Comparison of ENCODE assay signal across 12 mouse cellular contexts in the genomic region with DNA sequence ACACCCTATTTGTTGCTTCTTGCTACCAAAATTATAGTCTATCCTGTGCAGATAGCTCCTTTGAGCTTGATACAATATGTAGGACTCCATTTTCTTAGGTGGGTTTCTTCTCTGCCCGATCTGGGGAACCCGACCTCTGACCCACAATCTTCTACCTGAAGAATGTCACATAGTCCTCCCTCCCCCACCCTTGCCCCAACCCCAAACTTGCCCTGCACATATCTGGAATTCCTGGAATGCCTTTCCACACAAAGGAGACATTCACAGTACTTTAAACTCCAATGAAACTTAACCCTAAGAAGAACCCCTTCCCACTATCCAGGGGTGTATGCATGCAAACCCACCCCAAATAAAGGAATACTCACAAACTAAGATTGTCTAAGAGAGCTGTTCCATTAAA. TPM values are rescaled to one million over a fixed set of nuclear protein-coding genes. Genes with fewer than 3 reads are reported as not detected.
DNase-seq lines count a peak whose midpoint lies in the region; ATAC-seq lines count a peak whose summit lies in the region.
"Had no signal": no experiment of that assay in that cellular context is flagged by ENCODE, and none has a peak within 500 bp of the region (broad histone marks: within the 10 kb centered on the region; RNA-seq: fewer than 3 reads in every experiment).

No protein-coding gene starts in this region.

- peak overlapping the region; percentile 41 for H3K4me2 ChIP-seq in heart, embryonic 15.5 days
- no peak overlapping the region for H3K4me2 ChIP-seq in lung, embryonic 15.5 days
- H3K4me2 ChIP-seq in forebrain, embryonic 16.5 days (ENCODE audit: low read length): no peak overlapping the region
- H3K4me2 ChIP-seq: embryonic facial prominence, embryonic 12.5 days; midbrain, embryonic 13.5 days had no signal

- no peak for DNase-seq in heart, adult 18-20 months
- no peak for DNase-seq in lung, postnatal 25 days (ENCODE audit: low spot score)
- DNase-seq in WW6 (ENCODE audit: low read depth, low spot score): peak; percentile 57
- DNase-seq in yolk sac, embryonic 10.5 days (ENCODE audit: low spot score): peak; percentile 57
- DNase-seq: cerebellum, adult 2 months; lung, postnatal 10 days had no signal

- H3K27me3 ChIP-seq in heart, embryonic 15.5 days: no peaks in the 10 kb centered on the region
- no peaks in the 10 kb centered on the region for H3K27me3 ChIP-seq in lung, embryonic 15.5 days
- no peaks in the 10 kb centered on the region for H3K27me3 ChIP-seq in forebrain, embryonic 16.5 days (replicated peaks; ENCODE audit: control insufficient read depth, insufficient read depth, low read length)
- H3K27me3 ChIP-seq: embryonic facial prominence, embryonic 12.5 days; midbrain, embryonic 13.5 days had no signal

- H3K4me1 ChIP-seq in heart, embryonic 15.5 days (replicated peaks): 0 out of 2 replicates have a peak, but pooled peaks cover 5% of the 10 kb centered on the region
- H3K4me1 ChIP-seq in lung, embryonic 15.5 days: 0 out of 2 replicates have a peak, but pooled peaks cover 3% of the 10 kb centered on the region
- no peaks in the 10 kb centered on the region for H3K4me1 ChIP-seq in forebrain, embryonic 16.5 days (replicated peaks; ENCODE audit: control insufficient read depth, insufficient read depth, low read length)
- H3K4me1 ChIP-seq: midbrain, embryonic 13.5 days had no signal

- H3K36me3 ChIP-seq in heart, embryonic 15.5 days: no peaks in the 10 kb centered on the region
- H3K36me3 ChIP-seq in lung, embryonic 15.5 days: no peaks in the 10 kb centered on the region
- no peaks in the 10 kb centered on the region for H3K36me3 ChIP-seq in forebrain, embryonic 16.5 days (ENCODE audit: control insufficient read depth, insufficient read depth)
- H3K36me3 ChIP-seq: embryonic facial prominence, embryonic 12.5 days; midbrain, embryonic 13.5 days had no signal

- ATAC-seq in heart, embryonic 15.5 days (replicated peaks; ENCODE audit: insufficient number of reproducible peaks, insufficient read depth, low FRiP score, low read depth): no peak
- no peak for ATAC-seq in lung, embryonic 15.5 days (ENCODE audit: borderline replicate concordance, extremely low read depth, low FRiP score, low TSS enrichment)
- no peak for ATAC-seq in forebrain, embryonic 16.5 days
- ATAC-seq: midbrain, embryonic 13.5 days had no signal

- peak overlapping the region; percentile 77 for H3K27ac ChIP-seq in heart, embryonic 15.5 days
- H3K27ac ChIP-seq in lung, embryonic 15.5 days: peak overlapping the region; percentile 29
- no peak overlapping the region for H3K27ac ChIP-seq in forebrain, embryonic 16.5 days (ENCODE audit: low read length)
- H3K27ac ChIP-seq: embryonic facial prominence, embryonic 12.5 days; left cerebral cortex, adult 2 months; midbrain, embryonic 13.5 days had no signal

- no peak overlapping the region for H3K4me3 ChIP-seq in heart, embryonic 15.5 days
- no peak overlapping the region for H3K4me3 ChIP-seq in lung, embryonic 15.5 days
- no peak overlapping the region for H3K4me3 ChIP-seq in forebrain, embryonic 16.5 days (replicated peaks; ENCODE audit: low read length)
- H3K4me3 ChIP-seq: embryonic facial prominence, embryonic 12.5 days; left cerebral cortex, adult 2 months; midbrain, embryonic 13.5 days had no signal

- H3K9me3 ChIP-seq in heart, embryonic 15.5 days (replicated peaks): no peaks in the 10 kb centered on the region
- H3K9me3 ChIP-seq in lung, embryonic 15.5 days: no peaks in the 10 kb centered on the region
- H3K9me3 ChIP-seq in forebrain, embryonic 16.5 days (ENCODE audit: control insufficient read depth, low read length): no peaks in the 10 kb centered on the region
- H3K9me3 ChIP-seq: embryonic facial prominence, embryonic 12.5 days; midbrain, embryonic 13.5 days had no signal

- 26% methylated on average over 2 of the region's 2 CpGs for WGBS in heart, embryonic 15.5 days
- 22% methylated on average over 2 of the region's 2 CpGs for WGBS in lung, embryonic 15.5 days
- WGBS in forebrain, embryonic 16.5 days: 42% methylated on average over 2 of the region's 2 CpGs

- no peak overlapping the region for H3K9ac ChIP-seq in heart, embryonic 15.5 days
- H3K9ac ChIP-seq in lung, embryonic 15.5 days: no peak overlapping the region
- no peak overlapping the region for H3K9ac ChIP-seq in forebrain, embryonic 16.5 days (replicated peaks; ENCODE audit: low read depth, low read length)
- H3K9ac ChIP-seq: embryonic facial prominence, embryonic 12.5 days; midbrain, embryonic 13.5 days had no signal

RNA-seq across cellular contexts. Expression of a gene that starts 17.8 kb away (rescaled TPM):
- polyA plus RNA-seq in heart, embryonic 15.5 days (2015; fragmentation: Nextera tagmentation; extraction: Ambion mirVana): 637 and 761 TPM in 2 replicates
- 1,000 to 10,000 TPM; 1,249 to 1,336 TPM for total RNA-seq in heart, adult 18-20 months (2021)
- polyA plus RNA-seq in lung, embryonic 15.5 days (2015; fragmentation: Nextera tagmentation; extraction: Ambion mirVana): 376 and 415 TPM in 2 replicates
- polyA plus RNA-seq in forebrain, embryonic 16.5 days (2015; fragmentation: Nextera tagmentation; extraction: Ambion mirVana): 313 and 333 TPM in 2 replicates

RNA-seq across cellular contexts. Expression of a gene that starts 17.8 kb away (rescaled TPM):
- 117 and 140 TPM in 2 replicates for polyA plus RNA-seq in heart, embryonic 15.5 days (2015; fragmentation: Nextera tagmentation; extraction: Ambion mirVana)
- 10 to 100 TPM; 57.0 to 61.7 TPM for total RNA-seq in heart, adult 18-20 months (2021)
- polyA plus RNA-seq in lung, embryonic 15.5 days (2015; fragmentation: Nextera tagmentation; extraction: Ambion mirVana): 130 and 131 TPM in 2 replicates
- 92.2 and 93.9 TPM in 2 replicates for polyA plus RNA-seq in forebrain, embryonic 16.5 days (2015; fragmentation: Nextera tagmentation; extraction: Ambion mirVana)

Comparison
In these comparisons a context has a peak if more than half of its experiments do, and no peak if none do; other contexts are left out.
1. DNase-seq: peak in WW6 (single experiment) and yolk sac, embryonic 10.5 days (single experiment); none in heart, adult 18-20 months (0 of 2) and lung, postnatal 25 days (single experiment).